Mouse (Mus musculus) limb, embryonic 14.5 days (tissue): Measurements from ENCODE around the gene Prtn3. TPM values are rescaled to one million over a fixed set of nuclear protein-coding genes. Genes with fewer than 3 reads are reported as not detected.

ENCODE experiments used
- ATAC-seq: fragments of 200-750 bp; cut with Nextera tagmentation; 2 replicates; pipeline ENCODE4 v1.8.0; 2017; ENCODE audit warnings: low read depth, moderate number of reproducible peaks, moderate TSS enrichment; ENCODE audit not compliant: low FRiP score
- DNase-seq: peaks from one replicate; pipeline ENCODE4 v3.0.0-alpha.2; 2015; ENCODE audit warnings: low spot score
- H3K27ac ChIP-seq: fragments of 300-500 bp; sonication (generic); replicated peaks from 2 replicates; pipeline ENCODE4 v1.5.1; 2014; ENCODE audit warnings: low read depth, mild to moderate bottlenecking, low read length, moderate library complexity, mixed read lengths
- H3K27me3 ChIP-seq: fragments of 300-500 bp; sonication (generic); 2 replicates; pipeline ENCODE4 v1.6.1; 2014; ENCODE audit warnings: low read length, mixed read lengths; ENCODE audit not compliant: control insufficient read depth, insufficient read depth
- H3K36me3 ChIP-seq: fragments of 300-500 bp; sonication (generic); 2 replicates; pipeline ENCODE4 v1.6.1; 2014; ENCODE audit warnings: mild to moderate bottlenecking, low read length, moderate library complexity, mixed read lengths; ENCODE audit not compliant: control insufficient read depth, insufficient read depth
- H3K4me1 ChIP-seq: fragments of 300-500 bp; sonication (generic); 2 replicates; pipeline ENCODE4 v1.6.1; 2014; ENCODE audit warnings: antibody characterized with exemption, low read length, mixed read lengths; ENCODE audit not compliant: control insufficient read depth, insufficient read depth
- H3K4me2 ChIP-seq: fragments of 300-500 bp; sonication (generic); replicated peaks from 2 replicates; pipeline ENCODE4 v1.6.1; 2014; ENCODE audit warnings: low read depth, mild to moderate bottlenecking, low read length, moderate library complexity; ENCODE audit not compliant: severe bottlenecking
- H3K4me3 ChIP-seq: fragments of 300-500 bp; sonication (generic); replicated peaks from 2 replicates; pipeline ENCODE4 v1.5.1; 2014; ENCODE audit warnings: low read length
- H3K9ac ChIP-seq: fragments of 300-500 bp; sonication (generic); 2 replicates; pipeline ENCODE4 v1.6.1; 2014; ENCODE audit warnings: mild to moderate bottlenecking, low read depth, low read length, moderate library complexity; ENCODE audit not compliant: severe bottlenecking
- H3K9me3 ChIP-seq: fragments of 300-500 bp; sonication (generic); 2 replicates; pipeline ENCODE4 v1.6.1; 2016; ENCODE audit warnings: low read length; ENCODE audit not compliant: control insufficient read depth
- POLR2A ChIP-seq: fragments of 200-500 bp; IDR thresholded peaks from 2 replicates; pipeline ENCODE4 v1.8.0; 2012; ENCODE audit warnings: inconsistent platforms, mild to moderate bottlenecking, moderate library complexity, borderline replicate concordance; ENCODE audit not compliant: insufficient read depth, insufficient read length; ENCODE audit errors: extremely low read depth
- WGBS: fragments of 180-500 bp; shearing (Covaris S2); extraction: QIAGEN DNeasy Blood & Tissue Kit; methylation state at CpG from one replicate; pipeline ENCODE4 v1.1.7; 2014; 5-methylcytosine and 5-hydroxymethylcytosine counted together
- polyA plus RNA-seq, 2 experiments: library from polyadenylated mRNA; depleted of rRNA in 1 of 2; stranded (reverse) in 1 of 2; unstranded in 1 of 2; fragments of >200 nt; fragmentation: Nextera tagmentation in 1 of 2; extraction: Ambion mirVana in 1 of 2; gene quantifications; 2 replicates each; pipeline versions ENCODE4 v1.2.1 to v1.2.3; 2012 to 2014

Gene Prtn3
- polyA plus RNA-seq, 2 experiments, result 5.9 to 10.3 TPM

DNA sequence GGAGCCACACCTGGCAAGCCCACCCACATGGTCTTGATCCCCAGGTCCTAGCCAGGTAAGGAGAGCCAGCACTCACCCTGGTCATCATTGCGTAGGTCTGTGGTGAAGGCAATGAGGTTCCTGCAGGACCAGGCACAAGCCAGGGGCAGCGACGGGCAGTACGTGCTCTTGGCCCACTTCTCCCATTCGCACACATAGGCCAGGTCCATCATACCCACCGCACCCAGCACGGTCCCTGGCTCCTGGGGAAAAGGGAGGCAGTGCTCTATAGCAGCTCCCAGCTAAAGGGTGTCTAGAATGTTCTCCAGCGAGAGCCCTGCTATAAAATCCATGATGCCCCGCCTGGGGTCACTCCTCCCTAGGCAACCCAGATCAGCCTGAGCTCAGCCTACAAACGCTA, 33.1 kb downstream of the Prtn3 start:
- Histone ChIP-seq H3K4me2 (no peak overlapping the region), H3K27me3 (no peaks in the 10 kb centered on the region), H3K27ac (no peak overlapping the region), H3K4me1 (no peaks in the 10 kb centered on the region), H3K9me3 (no peaks in the 10 kb centered on the region), H3K4me3 (no peak overlapping the region), H3K36me3 (peaks cover 64% of the 10 kb centered on the region), H3K9ac (no peak overlapping the region)
- DNase-seq (no peak), ATAC-seq (no peak)
- TF ChIP-seq POLR2A, result no peak
- 87% methylated on average over 10 of the region's 10 CpGs for WGBS

DNA sequence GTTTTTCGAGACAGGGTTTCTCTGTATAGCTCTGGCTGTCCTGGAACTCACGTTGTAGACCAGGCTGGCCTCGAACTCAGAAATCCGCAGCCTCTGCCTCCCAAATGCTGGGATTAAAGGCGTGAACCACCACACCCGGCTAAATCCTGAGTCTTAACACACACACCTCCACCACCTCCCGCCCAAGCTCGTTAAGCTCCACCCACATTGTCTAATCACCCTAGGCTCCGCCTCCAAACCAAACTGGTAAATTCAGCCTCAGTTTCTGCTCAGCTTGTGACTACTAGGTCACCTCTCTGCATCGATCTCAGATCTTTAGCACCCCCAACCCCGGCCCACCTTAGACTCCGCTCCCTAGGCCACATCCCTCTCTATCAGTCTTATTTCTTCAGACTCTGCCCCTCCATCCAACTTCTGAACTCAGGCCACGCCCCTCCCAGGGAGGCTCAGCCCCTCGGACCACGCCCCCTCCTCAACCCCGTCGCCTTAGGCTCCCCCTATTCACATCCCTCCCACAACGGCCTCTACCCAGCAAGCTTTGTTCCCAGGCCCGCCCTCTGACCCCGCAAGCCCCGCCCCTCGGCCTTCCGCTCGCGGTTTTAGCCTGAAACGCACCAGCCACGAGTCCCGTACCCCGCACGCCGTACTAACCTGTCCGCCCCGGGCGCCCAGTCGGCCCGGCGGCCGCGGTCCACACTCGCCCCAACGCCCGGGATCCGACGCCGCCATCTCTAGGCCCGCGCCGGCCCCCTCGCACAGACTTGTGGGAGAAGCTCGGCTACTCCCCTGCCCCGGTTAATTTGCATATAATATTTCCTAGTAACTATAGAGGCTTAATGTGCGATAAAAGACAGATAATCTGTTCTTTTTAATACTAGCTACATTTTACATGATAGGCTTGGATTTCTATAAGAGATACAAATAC, 34.2 kb downstream of the Prtn3 start, which contains the start of gene Med16:
Med16 (minus strand) TSS at position 757 of the 925 bp plus-strand sequence.
- Histone ChIP-seq H3K27me3 (no peaks in the 10 kb centered on the region), H3K4me1 (no peaks in the 10 kb centered on the region), H3K36me3 (peaks cover 62% of the 10 kb centered on the region), H3K4me3 (peak within 1 kb of the TSS; percentile 70), H3K9ac (peak within 1 kb of the TSS; percentile 97), H3K27ac (peak within 1 kb of the TSS; percentile 98), H3K9me3 (no peaks in the 10 kb centered on the region), H3K4me2 (peak within 1 kb of the TSS; percentile 48)
- TF ChIP-seq POLR2A, result 0 out of 2 replicates have a peak, but pooled peaks have one; percentile 69
- 2% methylated on average over 51 of the region's 52 CpGs for WGBS
- DNase-seq (peak; percentile 96), ATAC-seq (peak; percentile 97)

DNA sequence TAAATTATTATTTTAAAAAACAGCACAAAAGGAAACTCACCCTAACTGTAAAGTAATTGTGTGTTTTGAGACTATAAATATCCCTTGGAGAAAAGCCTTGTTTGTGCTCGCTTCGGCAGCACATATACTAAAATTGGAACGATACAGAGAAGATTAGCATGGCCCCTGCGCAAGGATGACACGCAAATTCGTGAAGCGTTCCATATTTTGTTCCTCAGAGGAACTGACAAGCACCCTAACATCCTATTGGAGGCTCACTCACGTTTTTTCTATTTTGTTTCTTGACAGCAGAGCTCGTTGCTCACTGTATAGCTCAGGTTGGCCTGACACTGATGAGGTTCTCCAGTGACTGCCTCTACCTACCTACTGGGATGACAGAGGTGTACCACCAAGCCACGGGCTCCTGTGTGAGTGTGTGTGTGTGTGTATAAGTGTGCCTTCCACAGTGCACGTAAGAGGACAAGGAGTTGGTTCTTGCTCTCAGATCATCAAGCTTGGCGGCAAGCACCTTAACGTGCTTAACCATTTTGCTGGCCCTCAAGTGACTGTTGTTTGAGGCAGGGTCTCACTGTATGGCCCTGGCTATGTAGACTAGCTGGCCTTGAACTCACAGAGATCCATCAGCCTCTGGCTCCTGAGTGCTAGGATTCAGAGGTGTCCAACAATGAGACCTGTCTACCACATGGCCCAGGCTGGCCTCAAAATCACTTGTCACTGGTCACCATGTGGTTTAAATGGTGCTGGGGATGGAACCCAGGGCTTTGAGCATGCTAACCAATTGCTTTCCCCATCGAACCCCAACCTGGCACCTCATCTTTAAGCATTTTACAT, 35.0 kb downstream of the Prtn3 start:
- 22% methylated on average over 14 of the region's 14 CpGs for WGBS
- ATAC-seq, result peak; percentile 56
- H3K27me3 ChIP-seq, result no peaks in the 10 kb centered on the region

DNA sequence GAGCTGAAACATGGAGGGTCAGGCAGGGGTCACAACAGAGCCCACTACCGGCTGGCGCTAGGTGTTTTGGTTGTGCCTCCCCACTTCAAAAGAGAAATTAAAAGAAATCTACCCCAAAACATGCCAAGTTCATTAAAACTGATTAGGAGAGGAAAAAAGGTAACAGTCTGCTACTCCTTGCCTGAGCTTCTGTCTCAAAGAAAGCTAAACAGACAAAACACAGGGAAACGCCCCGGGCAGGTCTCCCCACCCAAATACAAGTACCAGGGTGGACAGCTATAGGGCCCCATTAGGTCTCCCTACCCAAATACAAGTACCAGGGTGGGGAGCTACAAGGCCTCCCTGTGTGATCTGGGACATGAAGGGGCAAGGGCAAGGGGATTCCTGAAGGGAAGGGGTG, 36.3 kb downstream of the Prtn3 start, which contains the start of gene Gm26602:
Gm26602 (plus strand) TSS at position 301 of the 400 bp plus-strand sequence.
- H3K9ac ChIP-seq, result 0 out of 2 replicates have a peak within 1 kb of the TSS, but pooled peaks have one; percentile 4

More for the DNA sequence above, 35.0 kb downstream of the Prtn3 start:
- DNase-seq, result no peak
- Histone ChIP-seq H3K27ac (peak overlapping the region; percentile 98), H3K4me3 (peak overlapping the region; percentile 70), H3K4me2 (peak overlapping the region; percentile 48; the same call in 1 of the 2 replicates), H3K9me3 (no peaks in the 10 kb centered on the region), H3K9ac (peak overlapping the region; percentile 97), H3K4me1 (no peaks in the 10 kb centered on the region; the same call in 1 of the 2 replicates), H3K36me3 (peaks cover 58% of the 10 kb centered on the region)
- TF ChIP-seq POLR2A, result no peak

DNA sequence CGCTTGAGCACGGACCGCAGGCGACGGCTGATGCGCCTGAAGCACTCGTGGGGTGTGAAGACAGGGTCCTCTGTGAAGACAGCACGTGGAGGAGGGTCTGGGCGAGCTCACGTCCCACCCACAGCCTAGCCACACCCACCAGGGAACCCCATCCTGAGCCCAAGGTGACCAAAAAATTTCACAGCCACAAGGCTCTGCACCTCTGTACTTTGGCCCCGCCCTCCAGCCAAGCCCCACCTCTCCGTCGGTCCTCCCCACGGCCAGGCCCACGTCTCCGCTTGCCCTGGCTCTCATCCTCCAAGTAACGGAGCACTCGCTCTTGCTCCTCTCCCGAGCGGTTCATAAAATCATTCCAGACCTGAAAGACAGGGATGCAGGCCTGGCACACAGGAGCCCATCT, 38.1 kb downstream of the Prtn3 start:
- no peak overlapping the region for H3K4me2 ChIP-seq
- H3K36me3 ChIP-seq, result peaks cover 32% of the 10 kb centered on the region
- H3K4me1 ChIP-seq, result peaks cover 8% of the 10 kb centered on the region
- H3K27ac ChIP-seq, result no peak overlapping the region
- DNase-seq (no peak), ATAC-seq (no peak)
- no peak overlapping the region for H3K4me3 ChIP-seq
- WGBS, result 61% methylated on average over 20 of the region's 20 CpGs
- H3K27me3 ChIP-seq, result peaks cover under 1% of the 10 kb centered on the region
- no peak overlapping the region for H3K9ac ChIP-seq
- TF ChIP-seq POLR2A, result no peak
- no peaks in the 10 kb centered on the region for H3K9me3 ChIP-seq

More for the DNA sequence above, 36.3 kb downstream of the Prtn3 start, which contains the start of gene Gm26602:
- H3K4me3 ChIP-seq, result no peak within 1 kb of the TSS
- no peak for TF ChIP-seq POLR2A
- 86% methylated on average over 4 of the region's 4 CpGs for WGBS
- DNase-seq (no peak), ATAC-seq (no peak)
- peak within 1 kb of the TSS; percentile 98; the same call in 1 of the 2 replicates for H3K27ac ChIP-seq
- peaks cover 47% of the 10 kb centered on the region for H3K36me3 ChIP-seq
- no peaks in the 10 kb centered on the region; the same call in 1 of the 2 replicates for H3K4me1 ChIP-seq
- no peaks in the 10 kb centered on the region for H3K27me3 ChIP-seq
- no peak within 1 kb of the TSS for H3K4me2 ChIP-seq
- H3K9me3 ChIP-seq, result no peaks in the 10 kb centered on the region
